Mouse (Mus musculus): Measurements from ENCODE around the gene Ttc3.
"Not testable (repeated sequence)": the region's sequence is repeated elsewhere in the genome, so short reads cannot be mapped to it uniquely, and the experiment has no call there.

The Ttc3 gene

GRCm38 (mm10) chr16:94484752-94485535 lies 114.5 kb downstream of the Ttc3 start:
- no peaks in the 10 kb centered on the region for H3K36me3 ChIP-seq (ENCODE audit: control insufficient read depth, insufficient read depth, low read length, poor library complexity, severe bottlenecking)
- no peaks in the 10 kb centered on the region for H3K27me3 ChIP-seq (ENCODE audit: control insufficient read depth, insufficient read depth, low read length, poor library complexity, severe bottlenecking)
- DNase-seq (ENCODE audit: low read depth, low spot score): no peak

GRCm38 (mm10) chr16:94487341-94487740 lies 116.9 kb downstream of the Ttc3 start:
- Histone ChIP-seq H3K36me3 (ENCODE audit: control insufficient read depth, insufficient read depth, low read length, poor library complexity, severe bottlenecking) (no peaks in the 10 kb centered on the region), H3K27me3 (ENCODE audit: control insufficient read depth, insufficient read depth, low read length, poor library complexity, severe bottlenecking) (no peaks in the 10 kb centered on the region)
- DNase-seq (ENCODE audit: low read depth, low spot score): no peak

- DNase-seq (ENCODE audit: low read depth, low spot score): no peak
- H3K36me3 ChIP-seq (ENCODE audit: control insufficient read depth, insufficient read depth, low read length, poor library complexity, severe bottlenecking): no peaks in the 10 kb centered on the region
- no peaks in the 10 kb centered on the region for H3K27me3 ChIP-seq (ENCODE audit: control insufficient read depth, insufficient read depth, low read length, poor library complexity, severe bottlenecking)
Observed at GRCm38 (mm10) chr16:94489326-94489725, 118.9 kb downstream of the Ttc3 start.

GRCm38 (mm10) chr16:94497176-94497575 lies 126.8 kb downstream of the Ttc3 start:
- not testable (repeated sequence) for H3K36me3 ChIP-seq (ENCODE audit: control insufficient read depth, insufficient read depth, low read length, poor library complexity, severe bottlenecking); H3K27me3 ChIP-seq (ENCODE audit: control insufficient read depth, insufficient read depth, low read length, poor library complexity, severe bottlenecking); DNase-seq (ENCODE audit: low read depth, low spot score)

GRCm38 (mm10) chr16:94497911-94498310 lies 127.5 kb downstream of the Ttc3 start:
- H3K36me3 ChIP-seq (ENCODE audit: control insufficient read depth, insufficient read depth, low read length, poor library complexity, severe bottlenecking): peaks cover 4% of the 10 kb centered on the region
- no peaks in the 10 kb centered on the region for H3K27me3 ChIP-seq (ENCODE audit: control insufficient read depth, insufficient read depth, low read length, poor library complexity, severe bottlenecking)
- no peak for DNase-seq (ENCODE audit: low read depth, low spot score)

- Histone ChIP-seq H3K27me3 (ENCODE audit: control insufficient read depth, insufficient read depth, low read length, poor library complexity, severe bottlenecking) (no peaks in the 10 kb centered on the region), H3K36me3 (ENCODE audit: control insufficient read depth, insufficient read depth, low read length, poor library complexity, severe bottlenecking) (peaks cover 4% of the 10 kb centered on the region)
- no peak for DNase-seq (ENCODE audit: low read depth, low spot score)
Observed at GRCm38 (mm10) chr16:94504192-94504591, 133.8 kb downstream of the Ttc3 start.

- DNase-seq (ENCODE audit: low read depth, low spot score): no peak
Observed at GRCm38 (mm10) chr16:94507071-94507470, 136.7 kb downstream of the Ttc3 start.

GRCm38 (mm10) chr16:94508769-94509168 lies 138.4 kb downstream of the Ttc3 start:
- no peaks in the 10 kb centered on the region for H3K27me3 ChIP-seq (ENCODE audit: control insufficient read depth, insufficient read depth, low read length, poor library complexity, severe bottlenecking)
- DNase-seq (ENCODE audit: low read depth, low spot score): no peak
- peaks cover 8% of the 10 kb centered on the region for H3K36me3 ChIP-seq (ENCODE audit: control insufficient read depth, insufficient read depth, low read length, poor library complexity, severe bottlenecking)

More at GRCm38 (mm10) chr16:94507071-94507470, 136.7 kb downstream of the Ttc3 start:
- H3K27me3 ChIP-seq (ENCODE audit: control insufficient read depth, insufficient read depth, low read length, poor library complexity, severe bottlenecking): no peaks in the 10 kb centered on the region
- H3K36me3 ChIP-seq (ENCODE audit: control insufficient read depth, insufficient read depth, low read length, poor library complexity, severe bottlenecking): peaks cover 10% of the 10 kb centered on the region

GRCm38 (mm10) chr16:94509983-94510382 lies 139.6 kb downstream of the Ttc3 start:
- peaks cover 8% of the 10 kb centered on the region for H3K36me3 ChIP-seq (ENCODE audit: control insufficient read depth, insufficient read depth, low read length, poor library complexity, severe bottlenecking)
- H3K27me3 ChIP-seq (ENCODE audit: control insufficient read depth, insufficient read depth, low read length, poor library complexity, severe bottlenecking): no peaks in the 10 kb centered on the region
- DNase-seq (ENCODE audit: low read depth, low spot score): no peak

- DNase-seq (ENCODE audit: low read depth, low spot score): no peak
- H3K27me3 ChIP-seq (ENCODE audit: control insufficient read depth, insufficient read depth, low read length, poor library complexity, severe bottlenecking): no peaks in the 10 kb centered on the region
Observed at GRCm38 (mm10) chr16:94517606-94518005, 147.2 kb downstream of the Ttc3 start.

More at GRCm38 (mm10) chr16:94517606-94518005, 147.2 kb downstream of the Ttc3 start:
- no peaks in the 10 kb centered on the region for H3K36me3 ChIP-seq (ENCODE audit: control insufficient read depth, insufficient read depth, low read length, poor library complexity, severe bottlenecking)

Data from splenic B cell, adult 2 months (primary cell).